Mouse (Mus musculus) spleen, adult 2 months (tissue): ENCODE results near the gene Xpo4. TPM values are rescaled to one million over a fixed set of nuclear protein-coding genes. Genes with fewer than 3 reads are reported as not detected.

ENCODE experiments used
- DNase-seq, 2 experiments: peaks; one replicate each; pipeline versions ENCODE4 v3.0.0 to v3.0.0-alpha.2; 2012 to 2021; ENCODE audit warnings: low spot score in 2 of 2, low read depth in 1 of 2
- H3K27ac ChIP-seq: fragments of 200-500 bp; 2 replicates; pipeline ENCODE4 v1.5.1; 2012; ENCODE audit warnings: low read length, inconsistent platforms; ENCODE audit not compliant: insufficient read depth
- H3K27me3 ChIP-seq: fragments of 200-500 bp; 2 replicates; pipeline ENCODE4 v1.6.1; 2012; ENCODE audit warnings: mild to moderate bottlenecking, moderate library complexity, low read length, inconsistent platforms; ENCODE audit not compliant: control insufficient read depth, insufficient read depth
- H3K36me3 ChIP-seq: fragments of 200-500 bp; 2 replicates; pipeline ENCODE4 v1.6.1; 2012; ENCODE audit warnings: mild to moderate bottlenecking, low read length, inconsistent platforms; ENCODE audit not compliant: control insufficient read depth, insufficient read depth
- H3K4me1 ChIP-seq: fragments of 200-500 bp; 2 replicates; pipeline ENCODE4 v1.6.1; 2011; ENCODE audit warnings: inconsistent platforms; ENCODE audit not compliant: control insufficient read depth, insufficient read depth, insufficient read length
- H3K4me3 ChIP-seq: fragments of 200-500 bp; 2 replicates; pipeline ENCODE4 v1.5.1; 2011; ENCODE audit warnings: mild to moderate bottlenecking, inconsistent platforms; ENCODE audit not compliant: insufficient read depth, insufficient read length; ENCODE audit errors: extremely low read depth
- CTCF ChIP-seq: fragments of 200-500 bp; IDR thresholded peaks from 2 replicates; pipeline ENCODE4 v1.5.1; 2011; ENCODE audit warnings: mild to moderate bottlenecking, inconsistent platforms; ENCODE audit not compliant: insufficient read depth, insufficient read length, insufficient replicate concordance; ENCODE audit errors: extremely low read depth
- POLR2A ChIP-seq: fragments of 200-500 bp; IDR thresholded peaks from 2 replicates; pipeline ENCODE4 v1.6.1; 2011; ENCODE audit warnings: low read depth, low read length, inconsistent platforms
- WGBS: fragments of 180-500 bp; shearing (Covaris S2); methylation state at CpG from one replicate; pipeline ENCODE4 v1.1.7; 2018; 5-methylcytosine and 5-hydroxymethylcytosine counted together
- polyA plus RNA-seq: library from polyadenylated mRNA; depleted of rRNA; stranded (reverse); fragments of >200 nt; gene quantifications from 2 replicates; pipeline ENCODE4 v1.2.3, GENCODE M21; 2012

The Xpo4 gene
- polyA plus RNA-seq, 1 experiment = 2.4 TPM

DNA sequence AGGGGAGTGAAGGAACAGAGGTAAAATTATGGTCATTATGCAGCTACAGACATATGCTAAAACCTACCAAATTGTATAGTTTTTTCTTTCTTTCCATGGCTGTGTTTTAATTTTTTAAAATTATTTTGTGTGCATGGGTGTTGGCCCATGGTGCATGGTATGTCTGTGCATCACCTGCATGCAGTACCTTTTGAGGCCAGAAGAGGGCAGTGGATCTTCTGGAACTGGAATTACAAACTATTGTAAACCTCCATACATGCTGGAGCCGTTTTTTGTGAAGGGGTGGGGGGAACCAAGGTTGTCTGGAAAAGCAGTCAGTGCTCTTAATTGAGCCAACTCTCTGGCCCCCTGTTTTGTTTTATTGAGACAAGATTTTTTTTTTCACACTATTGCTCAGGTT lies 19.3 kb upstream of the Xpo4 start:
- H3K4me1 ChIP-seq = no peaks in the 10 kb centered on the region
- 0% methylated on average over 1 of the region's 1 CpGs for WGBS
- H3K4me3 ChIP-seq = no peak overlapping the region
- peak; percentile 38 to 73 for DNase-seq
- TF ChIP-seq POLR2A (no peak), CTCF (peak; percentile 66; the same call in 1 of the 2 replicates)
- no peaks in the 10 kb centered on the region for H3K27me3 ChIP-seq
- H3K27ac ChIP-seq = no peak overlapping the region
- H3K36me3 ChIP-seq = no peaks in the 10 kb centered on the region; the same call in 1 of the 2 replicates

DNA sequence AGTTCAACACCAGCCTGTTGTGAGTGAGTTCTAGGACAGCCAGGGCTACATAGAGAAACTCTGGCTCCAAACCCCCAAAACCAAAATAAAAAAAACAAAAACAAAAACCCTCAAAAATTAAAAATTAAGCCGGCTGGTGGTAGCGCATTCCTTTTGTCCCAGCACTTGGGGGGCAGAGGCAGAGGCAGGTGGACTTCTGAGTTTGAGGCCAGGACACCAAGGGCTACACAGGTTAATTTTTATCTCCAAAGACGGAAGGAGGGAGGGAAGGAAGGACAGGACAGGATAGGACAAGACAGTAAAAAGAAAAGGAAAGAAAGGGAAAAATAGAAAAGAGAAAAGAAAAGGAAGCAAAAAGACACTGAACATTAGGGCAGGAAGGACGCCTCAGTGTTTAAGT lies 17.5 kb upstream of the Xpo4 start:
- no peak overlapping the region for H3K4me3 ChIP-seq
- 94% methylated on average over 4 of the region's 4 CpGs for WGBS
- no peak for DNase-seq
- H3K27ac ChIP-seq = no peak overlapping the region
- TF ChIP-seq CTCF = no peak
- no peaks in the 10 kb centered on the region for H3K27me3 ChIP-seq
- H3K36me3 ChIP-seq = no peaks in the 10 kb centered on the region
- no peaks in the 10 kb centered on the region for H3K4me1 ChIP-seq

- DNase-seq = peak; percentile 61 to 78
Measured at GRCm38 (mm10) chr14:57679958-57680535, 14.8 kb upstream of the Xpo4 start.

GRCm38 (mm10) chr14:57679523-57679922 lies 14.3 kb upstream of the Xpo4 start:
- Histone ChIP-seq H3K4me1 (no peaks in the 10 kb centered on the region), H3K4me3 (no peak overlapping the region), H3K36me3 (no peaks in the 10 kb centered on the region), H3K27ac (no peak overlapping the region), H3K27me3 (no peaks in the 10 kb centered on the region)
- WGBS = 64% methylated on average over 1 of the region's 1 CpGs
- TF ChIP-seq CTCF = no peak
- no peak for TF ChIP-seq POLR2A
- DNase-seq = no peak

More at GRCm38 (mm10) chr14:57679958-57680535, 14.8 kb upstream of the Xpo4 start:
- Histone ChIP-seq H3K27me3 (no peaks in the 10 kb centered on the region), H3K4me3 (no peak overlapping the region), H3K27ac (no peak overlapping the region), H3K4me1 (no peaks in the 10 kb centered on the region), H3K36me3 (no peaks in the 10 kb centered on the region)
- WGBS = 24% methylated on average over 5 of the region's 5 CpGs
- TF ChIP-seq CTCF = peak; percentile 60; the same call in 1 of the 2 replicates
- no peak for TF ChIP-seq POLR2A

DNA sequence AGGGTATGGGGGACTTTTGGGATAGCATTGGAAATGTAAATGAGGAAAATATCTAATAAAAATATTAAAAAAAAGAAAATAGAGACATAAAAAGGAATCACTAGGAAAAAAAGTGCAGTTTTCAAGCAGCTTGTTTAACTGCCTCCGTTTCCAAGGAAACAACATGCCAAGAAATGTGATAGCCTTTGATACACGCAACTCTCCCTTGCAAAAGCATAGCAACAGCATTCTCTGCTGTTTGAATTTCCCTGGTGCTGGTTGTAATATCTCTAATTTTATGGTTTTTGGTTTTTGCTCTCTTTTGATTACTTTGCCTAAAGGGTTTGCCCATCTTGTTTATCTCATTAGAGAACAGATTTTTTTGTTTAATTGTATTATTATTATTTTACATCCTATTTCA lies 10.3 kb upstream of the Xpo4 start:
- TF ChIP-seq POLR2A = no peak
- TF ChIP-seq CTCF = no peak
- no peaks in the 10 kb centered on the region for H3K27me3 ChIP-seq
- no peak for DNase-seq

GRCm38 (mm10) chr14:57665628-57665950 lies 359 bp upstream of the Xpo4 start:
- Histone ChIP-seq H3K4me3 (peak overlapping the region; percentile 87), H3K36me3 (no peaks in the 10 kb centered on the region), H3K27me3 (no peaks in the 10 kb centered on the region), H3K4me1 (no peaks in the 10 kb centered on the region; the same call in none of the 2 replicates), H3K27ac (peak overlapping the region; percentile 82; the same call in 1 of the 2 replicates)
- WGBS = under 1% methylated on average over 10 of the region's 10 CpGs
- no peak for DNase-seq
- TF ChIP-seq CTCF (no peak), POLR2A (no peak)

More for the DNA sequence above, 10.3 kb upstream of the Xpo4 start:
- Histone ChIP-seq H3K27ac (no peak overlapping the region), H3K36me3 (no peaks in the 10 kb centered on the region), H3K4me1 (no peaks in the 10 kb centered on the region), H3K4me3 (no peak overlapping the region)
- 80% methylated on average over 2 of the region's 2 CpGs for WGBS

DNA sequence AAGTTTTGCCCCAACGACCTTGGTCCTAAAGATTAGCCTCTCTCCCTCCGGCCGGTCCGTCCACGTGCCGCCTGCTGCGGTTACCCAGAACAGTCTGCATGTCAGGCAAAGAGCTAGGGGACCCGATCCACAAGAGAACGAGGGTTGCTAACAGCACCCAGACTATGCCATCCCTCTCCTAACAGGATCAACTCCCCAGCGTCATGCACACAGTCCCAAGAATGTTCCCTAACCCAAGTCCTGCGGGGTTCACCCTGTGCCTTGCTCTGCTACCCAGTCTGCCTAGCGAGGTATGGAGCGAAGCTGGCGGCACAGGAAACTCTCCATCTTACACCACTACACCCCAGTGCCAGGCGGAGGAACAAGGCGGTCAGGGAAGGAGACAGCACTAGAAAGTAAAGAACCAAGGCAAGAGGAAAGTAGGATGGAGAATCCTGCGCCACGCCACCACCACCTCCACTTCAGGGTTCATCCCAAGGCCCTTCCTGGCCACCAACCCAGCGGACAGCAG lies 864 bp downstream of the Xpo4 start:
- Histone ChIP-seq H3K4me1 (no peaks in the 10 kb centered on the region; the same call in none of the 2 replicates), H3K36me3 (no peaks in the 10 kb centered on the region), H3K27ac (peak overlapping the region; percentile 82), H3K27me3 (no peaks in the 10 kb centered on the region), H3K4me3 (peak overlapping the region; percentile 87)
- TF ChIP-seq POLR2A = no peak
- TF ChIP-seq CTCF = no peak
- WGBS = under 1% methylated on average over 19 of the region's 19 CpGs
- no peak for DNase-seq
